Mouse (Mus musculus) CH12.LX (cell line): ENCODE data around the gene Srpx. TPM values are rescaled to one million over a fixed set of nuclear protein-coding genes. Genes with fewer than 3 reads are reported as not detected.

Source experiments
- DNase-seq: peaks from one replicate; pipeline ENCODE4 v3.0.0-alpha.2; 2013; ENCODE audit errors: extremely low read depth
- H3K27ac ChIP-seq: 2 replicates; pipeline ENCODE4 v1.5.1; 2012; ENCODE audit warnings: low read depth, mild to moderate bottlenecking, control low read depth, moderate library complexity; ENCODE audit not compliant: insufficient read depth
- H3K27me3 ChIP-seq: replicated peaks from 2 replicates; pipeline ENCODE3; 2012; ENCODE audit warnings: inconsistent platforms
- H3K36me3 ChIP-seq, 2 experiments: replicated peaks in 1 of 2; 2 replicates each; pipeline versions ENCODE3 to v1.6.1; 2012; ENCODE audit warnings: inconsistent platforms in 1 of 2, low read length in 1 of 2, mild to moderate bottlenecking in 1 of 2, mixed read lengths in 1 of 2, moderate library complexity in 1 of 2; ENCODE audit not compliant: control insufficient read depth in 1 of 2, insufficient read depth in 1 of 2
- H3K4me1 ChIP-seq, 2 experiments: 2 replicates each; pipeline ENCODE4 v1.6.1; 2012; ENCODE audit warnings: inconsistent platforms in 1 of 2, moderate library complexity in 1 of 2; ENCODE audit not compliant: insufficient read depth in 2 of 2, control insufficient read depth in 1 of 2
- H3K4me2 ChIP-seq: 2 replicates; pipeline ENCODE4 v1.6.1; 2012; ENCODE audit warnings: low read depth, mild to moderate bottlenecking, control low read depth; ENCODE audit not compliant: poor library complexity, insufficient read depth, severe bottlenecking
- H3K4me3 ChIP-seq, 3 experiments: fragments of 150-350 bp in 1 of 3; sonication (generic) in 1 of 3; replicated peaks in 1 of 3; 2 replicates each; pipeline versions ENCODE3 to v1.5.1; 2011 to 2012; ENCODE audit warnings: low read depth in 2 of 3, low read length in 2 of 3, mild to moderate bottlenecking in 2 of 3, moderate library complexity in 2 of 3, control low read depth in 1 of 3, improper control_type of control experiment in 1 of 3, inconsistent platforms in 1 of 3, mixed read lengths in 1 of 3; ENCODE audit not compliant: poor library complexity in 1 of 3
- H3K79me2 ChIP-seq: replicated peaks from 2 replicates; pipeline ENCODE4 v1.6.1; 2012; ENCODE audit warnings: mild to moderate bottlenecking, moderate library complexity; ENCODE audit not compliant: control insufficient read depth, poor library complexity, insufficient read depth, severe bottlenecking; ENCODE audit errors: extremely low read depth
- H3K9ac ChIP-seq: 2 replicates; pipeline ENCODE4 v1.6.1; 2012; ENCODE audit warnings: low read depth, mild to moderate bottlenecking, control low read depth, moderate library complexity; ENCODE audit not compliant: insufficient read depth
- H3K9me3 ChIP-seq: replicated peaks from 2 replicates; pipeline ENCODE3; 2012; ENCODE audit warnings: low read length, inconsistent platforms, mixed read lengths
- BHLHE40 ChIP-seq: IDR thresholded peaks from 2 replicates; pipeline ENCODE4 v1.6.1; 2011; ENCODE audit warnings: mild to moderate bottlenecking, low read depth, low read length, improper control_type of control experiment
- CHD1 ChIP-seq: IDR thresholded peaks from 2 replicates; pipeline ENCODE4 v1.6.1; 2012; ENCODE audit warnings: low read depth, low read length, improper control_type of control experiment, inconsistent platforms
- CTCF ChIP-seq, 2 experiments: IDR thresholded peaks in 1 of 2; conservative IDR thresholded peaks in 1 of 2; 2 replicates each; pipeline ENCODE4 v1.5.1; 2011 to 2012; ENCODE audit warnings: low read depth in 2 of 2, low read length in 2 of 2, improper control_type of control experiment in 1 of 2, inconsistent platforms in 1 of 2, mild to moderate bottlenecking in 1 of 2, moderate library complexity in 1 of 2
- ELF1 ChIP-seq: IDR thresholded peaks from 2 replicates; pipeline ENCODE4 v1.6.1; 2014; ENCODE audit warnings: low read depth, mild to moderate bottlenecking, inconsistent platforms, low read length, improper control_type of control experiment
- ETS1 ChIP-seq: conservative IDR thresholded peaks from 2 replicates; pipeline ENCODE4 v1.6.1; 2012; ENCODE audit warnings: low read depth, mild to moderate bottlenecking, inconsistent platforms, low read length, improper control_type of control experiment, moderate library complexity
- GABPA ChIP-seq: IDR thresholded peaks from 2 replicates; pipeline ENCODE4 v1.6.1; 2012; ENCODE audit warnings: low read depth, low read length, improper control_type of control experiment, inconsistent platforms; ENCODE audit not compliant: insufficient replicate concordance
- HCFC1 ChIP-seq: IDR thresholded peaks from 2 replicates; pipeline ENCODE4 v1.6.1; 2012; ENCODE audit warnings: low read depth, mild to moderate bottlenecking, inconsistent platforms, low read length, improper control_type of control experiment
- IRF4 ChIP-seq: IDR thresholded peaks from 2 replicates; pipeline ENCODE4 v1.6.1; 2014; ENCODE audit warnings: low read depth, mild to moderate bottlenecking, inconsistent platforms, low read length, improper control_type of control experiment
- JUN ChIP-seq: IDR thresholded peaks from 2 replicates; pipeline ENCODE4 v1.6.1; 2011; ENCODE audit warnings: low read depth, mild to moderate bottlenecking, low read length, improper control_type of control experiment, moderate library complexity; ENCODE audit not compliant: insufficient read depth
- JUND ChIP-seq: conservative IDR thresholded peaks from 2 replicates; pipeline ENCODE4 v1.6.1; 2011; ENCODE audit warnings: low read depth, low read length, improper control_type of control experiment
- KAT2A ChIP-seq: IDR thresholded peaks from 2 replicates; pipeline ENCODE4 v1.6.1; 2012; ENCODE audit warnings: low read length, improper control_type of control experiment, inconsistent platforms; ENCODE audit not compliant: insufficient replicate concordance
- MAX ChIP-seq: IDR thresholded peaks from 2 replicates; pipeline ENCODE4 v1.6.1; 2011; ENCODE audit warnings: low read length, improper control_type of control experiment
- MEF2A ChIP-seq: IDR thresholded peaks from 2 replicates; pipeline ENCODE4 v1.6.1; 2014; ENCODE audit warnings: low read depth, mild to moderate bottlenecking, inconsistent platforms, low read length, improper control_type of control experiment, borderline replicate concordance
- MXI1 ChIP-seq: IDR thresholded peaks from 2 replicates; pipeline ENCODE4 v1.6.1; 2011; ENCODE audit warnings: mild to moderate bottlenecking, low read depth, low read length, improper control_type of control experiment
- MYC ChIP-seq: IDR thresholded peaks from 2 replicates; pipeline ENCODE4 v1.6.1; 2011; ENCODE audit warnings: low read depth, mild to moderate bottlenecking, improper control_type of control experiment, low read length
- NRF1 ChIP-seq: IDR thresholded peaks from 2 replicates; pipeline ENCODE4 v1.6.1; 2014; ENCODE audit warnings: low read depth, mild to moderate bottlenecking, inconsistent platforms, low read length, improper control_type of control experiment, moderate library complexity
- PAX5 ChIP-seq: IDR thresholded peaks from 2 replicates; pipeline ENCODE4 v1.6.1; 2012; ENCODE audit warnings: low read length, inconsistent platforms, mixed read lengths
- POLR2A ChIP-seq: IDR thresholded peaks from 2 replicates; pipeline ENCODE4 v1.6.1; 2011; ENCODE audit warnings: low read depth, mild to moderate bottlenecking, improper control_type of control experiment, low read length
- POLR2AphosphoS2 ChIP-seq: IDR thresholded peaks from 2 replicates; pipeline ENCODE4 v1.6.1; 2011; ENCODE audit warnings: low read depth, low read length, improper control_type of control experiment
- RAD21 ChIP-seq: IDR thresholded peaks from 2 replicates; pipeline ENCODE4 v1.6.1; 2011; ENCODE audit warnings: low read depth, mild to moderate bottlenecking, low read length, improper control_type of control experiment, moderate library complexity
- SIN3A ChIP-seq: IDR thresholded peaks from 2 replicates; pipeline ENCODE4 v1.6.1; 2012; ENCODE audit warnings: low read length, improper control_type of control experiment, inconsistent platforms
- SMC3 ChIP-seq: IDR thresholded peaks from 2 replicates; pipeline ENCODE4 v1.6.1; 2011; ENCODE audit warnings: low read depth, low read length, improper control_type of control experiment
- TBP ChIP-seq: conservative IDR thresholded peaks from 2 replicates; pipeline ENCODE4 v1.6.1; 2011; ENCODE audit warnings: low read depth, low read length, improper control_type of control experiment
- TCF12 ChIP-seq: IDR thresholded peaks from 2 replicates; pipeline ENCODE4 v1.6.1; 2014; ENCODE audit warnings: low read depth, mild to moderate bottlenecking, inconsistent platforms, low read length, improper control_type of control experiment
- UBTF ChIP-seq: IDR thresholded peaks from 2 replicates; pipeline ENCODE4 v1.6.1; 2012; ENCODE audit warnings: low read depth, mild to moderate bottlenecking, inconsistent platforms, low read length, improper control_type of control experiment, moderate library complexity
- USF1 ChIP-seq: IDR thresholded peaks from 2 replicates; pipeline ENCODE4 v1.6.1; 2014; ENCODE audit warnings: low read depth, mild to moderate bottlenecking, inconsistent platforms, low read length, improper control_type of control experiment
- USF2 ChIP-seq: conservative IDR thresholded peaks from 2 replicates; pipeline ENCODE4 v1.6.1; 2011; ENCODE audit warnings: low read depth, low read length, improper control_type of control experiment
- ZC3H11A ChIP-seq: IDR thresholded peaks from 2 replicates; pipeline ENCODE4 v1.6.1; 2012; ENCODE audit warnings: low read depth, mild to moderate bottlenecking, inconsistent platforms, low read length, improper control_type of control experiment
- ZKSCAN1 ChIP-seq: IDR thresholded peaks from 2 replicates; pipeline ENCODE4 v1.6.1; 2012; ENCODE audit warnings: low read depth, inconsistent platforms, low read length, improper control_type of control experiment, borderline replicate concordance
- ZMIZ1 ChIP-seq: IDR thresholded peaks from 2 replicates; pipeline ENCODE4 v1.6.1; 2012; ENCODE audit warnings: low read depth, mild to moderate bottlenecking, inconsistent platforms, low read length, improper control_type of control experiment
- dilution Hi-C: fragments of 300-500 bp; cut with MboI; formaldehyde crosslinking; loops from 2 replicates; pipeline ENCODE4 v1.14.3; 2020; ENCODE audit warnings: low sequenced_read_pairs; ENCODE audit not compliant: extremely low pct_unique_long_range_greater_than_20kb, extremely low pct_ligation_motif_present
- in situ Hi-C: fragments of 300-500 bp; cut with MboI; formaldehyde crosslinking; loops from 3 replicates; pipeline ENCODE4 v1.14.3; 2019; ENCODE audit warnings: low sequenced_read_pairs, low pct_ligation_motif_present, low pct_unique_long_range_greater_than_20kb, mixed read lengths
- polyA plus RNA-seq: library from polyadenylated mRNA; unstranded; fragments of >175 nt; gene quantifications from 2 replicates; pipeline ENCODE4 v1.2.1, GENCODE M21; 2012; ENCODE audit warnings: low read depth; ENCODE audit not compliant: insufficient read length
- total RNA-seq, 2 experiments: library from RNA; depleted of rRNA; stranded (reverse); fragments of 300-350 nt in 1 of 2; fragments of >200 nt in 1 of 2; gene quantifications; 2 replicates each; pipeline ENCODE4 v1.2.3; 2012 to 2014

The Srpx gene
- total and polyA plus RNA-seq, 3 experiments = not detected

DNA sequence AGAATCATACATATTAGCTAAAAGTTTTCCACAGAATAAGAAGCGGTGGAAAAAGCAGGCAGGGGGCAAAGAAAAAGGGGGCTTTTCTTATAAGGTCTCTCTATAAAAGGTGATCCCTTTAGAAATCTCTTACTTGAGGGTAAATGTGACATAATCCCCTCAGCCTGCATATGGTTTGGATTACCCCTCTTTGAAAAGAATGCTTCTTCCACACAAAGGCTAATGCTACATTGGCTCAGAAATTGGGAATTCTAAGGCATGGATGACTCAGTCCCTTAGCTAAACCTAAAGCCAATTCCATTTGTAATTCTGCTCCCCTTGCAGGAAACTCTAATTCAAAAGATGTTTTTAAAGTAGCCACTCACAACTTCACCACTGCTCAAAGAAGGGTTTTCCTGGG lies 37.5 kb downstream of the Srpx start:
- in situ Hi-C loops (no loop called here), dilution Hi-C loops (no loop called here)

DNA sequence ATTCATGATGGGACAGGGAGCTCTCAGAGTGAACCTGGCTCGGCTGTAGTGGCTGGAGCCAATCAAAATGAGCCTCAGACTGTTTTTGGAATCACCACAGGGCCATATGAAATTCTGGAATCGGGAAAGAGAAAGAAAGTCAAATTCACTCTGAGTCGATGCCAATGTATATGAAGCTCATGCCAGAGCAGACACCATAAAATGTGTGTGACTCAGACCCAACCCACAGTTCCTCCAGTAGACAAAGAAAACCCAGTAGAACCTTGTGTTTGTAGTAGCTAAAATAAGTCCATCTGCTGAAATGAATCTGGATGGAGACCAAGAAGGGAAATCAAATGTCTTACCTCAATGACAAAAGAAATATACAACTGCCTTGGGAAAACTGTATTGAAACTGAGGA lies 43.5 kb downstream of the Srpx start:
- Histone ChIP-seq H3K36me3 (no peaks in the 10 kb centered on the region), H3K79me2 (no peaks in the 10 kb centered on the region), H3K27me3 (no peaks in the 10 kb centered on the region), H3K4me3 (no peak overlapping the region), H3K27ac (no peak overlapping the region), H3K9ac (no peak overlapping the region), H3K9me3 (no peaks in the 10 kb centered on the region), H3K4me2 (no peak overlapping the region), H3K4me1 (no peaks in the 10 kb centered on the region)
- dilution Hi-C loops (no loop called here), in situ Hi-C loops (no loop called here)
- no peak for DNase-seq
- TF ChIP-seq ZMIZ1 = no peak
- no peak for TF ChIP-seq SMC3
- TF ChIP-seq SIN3A = no peak
- no peak for TF ChIP-seq PAX5
- TF ChIP-seq CHD1 = no peak
- no peak for TF ChIP-seq TCF12
- no peak for TF ChIP-seq CTCF (conservative IDR thresholded peaks at IDR 0.05 in 1 of 2, IDR thresholded peaks at IDR 0.05 in 1 of 2; ENCODE audit: low read depth in 2 of 2, low read length in 2 of 2)
- no peak for TF ChIP-seq POLR2AphosphoS2
- TF ChIP-seq ELF1 = no peak
- TF ChIP-seq USF1 = no peak
- no peak for TF ChIP-seq JUND
- no peak for TF ChIP-seq KAT2A
- no peak for TF ChIP-seq IRF4
- TF ChIP-seq TBP = no peak
- TF ChIP-seq NRF1 = no peak
- TF ChIP-seq RAD21 = no peak
- no peak for TF ChIP-seq USF2
- TF ChIP-seq MXI1 = no peak
- no peak for TF ChIP-seq ZKSCAN1
- no peak for TF ChIP-seq MAX

More for the DNA sequence above, 37.5 kb downstream of the Srpx start:
- Histone ChIP-seq H3K9me3 (no peaks in the 10 kb centered on the region), H3K9ac (no peak overlapping the region), H3K4me2 (no peak overlapping the region), H3K27ac (no peak overlapping the region), H3K79me2 (no peaks in the 10 kb centered on the region), H3K4me3 (no peak overlapping the region), H3K36me3 (no peaks in the 10 kb centered on the region), H3K27me3 (no peaks in the 10 kb centered on the region), H3K4me1 (no peaks in the 10 kb centered on the region)
- TF ChIP-seq POLR2A (no peak), SMC3 (no peak), MEF2A (no peak), ETS1 (no peak), PAX5 (no peak), TBP (no peak), UBTF (no peak), GABPA (no peak), MXI1 (no peak), USF2 (no peak), ZC3H11A (no peak), CHD1 (no peak), RAD21 (no peak), MYC (no peak), USF1 (no peak), JUN (no peak), TCF12 (no peak), CTCF (conservative IDR thresholded peaks at IDR 0.05 in 1 of 2, IDR thresholded peaks at IDR 0.05 in 1 of 2; ENCODE audit: low read depth in 2 of 2, low read length in 2 of 2) (no peak), HCFC1 (no peak), BHLHE40 (no peak)
- DNase-seq = no peak
